Mouse (Mus musculus) frontal cortex, adult (tissue): ENCODE measurements around the gene Polr3g.
"Not testable (repeated sequence)": the region's sequence is repeated elsewhere in the genome, so short reads cannot be mapped to it uniquely, and the experiment has no call there.

Source experiments
- ATAC-seq: cut with Nextera tagmentation; 2 replicates; pipeline ENCODE4 v1.9.2; 2017; ENCODE audit warnings: mild to moderate bottlenecking, moderate library complexity, mixed read lengths; ENCODE audit not compliant: low TSS enrichment

Gene Polr3g

DNA sequence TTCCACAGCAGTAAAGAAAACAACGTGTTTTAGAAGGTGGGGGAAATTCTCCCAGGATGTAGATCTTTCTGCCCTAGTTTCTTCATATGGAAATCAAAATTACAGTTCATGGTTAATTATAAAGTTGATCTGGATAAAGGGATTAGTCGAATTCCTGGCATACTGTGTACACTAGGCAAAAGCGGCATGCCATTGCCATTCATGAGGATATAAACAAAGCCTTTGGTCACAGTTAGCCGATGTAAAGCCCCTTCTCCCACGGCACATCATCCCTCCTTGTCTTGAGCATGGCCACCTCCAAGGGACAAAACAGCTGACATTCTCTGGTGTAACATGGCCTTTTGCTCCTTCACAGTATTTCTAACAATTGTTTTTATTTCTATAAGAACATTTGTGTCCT lies 80.2 kb downstream of the Polr3g start:
- ATAC-seq: no peak

DNA sequence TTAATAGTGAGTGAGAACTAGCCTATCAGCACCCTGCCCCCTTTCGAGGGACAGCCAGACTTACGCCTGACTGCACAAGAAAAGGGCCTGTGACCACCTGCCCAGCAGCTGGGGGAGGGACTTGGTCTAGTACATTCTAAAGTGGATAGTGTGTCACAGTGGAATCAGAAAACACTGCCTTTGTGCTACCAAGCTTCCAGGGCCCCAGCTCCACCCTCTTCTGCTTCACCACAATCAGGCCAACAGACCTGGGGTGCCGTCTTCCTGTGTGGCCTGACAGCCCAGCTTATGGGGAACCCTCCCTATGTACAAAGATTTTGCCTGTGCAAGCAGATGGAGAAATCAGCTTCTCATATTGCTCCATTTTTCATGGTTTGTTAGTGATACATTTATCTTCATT lies 81.4 kb downstream of the Polr3g start:
- no peak for ATAC-seq

DNA sequence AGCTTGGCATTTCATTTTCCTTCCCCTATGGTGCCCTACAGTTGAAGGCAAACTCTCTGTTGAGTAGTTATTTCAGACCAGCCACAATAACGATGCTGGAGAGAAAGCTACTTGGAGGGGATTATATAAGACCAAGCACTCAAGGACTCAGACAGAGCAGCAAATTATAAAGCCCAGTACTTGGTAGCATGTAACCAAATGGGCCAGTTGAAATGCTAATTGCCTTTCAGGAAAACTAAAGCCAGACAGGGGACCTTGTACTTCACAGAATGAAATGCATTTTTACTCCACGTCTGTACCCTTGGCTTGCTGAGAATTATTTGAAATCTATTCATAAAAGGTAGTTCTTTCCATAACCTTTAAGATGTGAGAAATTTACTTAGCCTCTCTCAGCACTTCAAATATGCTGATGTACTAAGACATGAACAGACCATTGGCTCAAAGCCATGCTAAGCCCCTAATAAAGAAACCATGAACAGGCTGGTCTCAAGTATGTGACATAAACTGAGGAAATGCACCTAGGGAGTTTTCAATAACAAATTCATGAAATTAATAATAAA lies 82.1 kb downstream of the Polr3g start:
- ATAC-seq: no peak

DNA sequence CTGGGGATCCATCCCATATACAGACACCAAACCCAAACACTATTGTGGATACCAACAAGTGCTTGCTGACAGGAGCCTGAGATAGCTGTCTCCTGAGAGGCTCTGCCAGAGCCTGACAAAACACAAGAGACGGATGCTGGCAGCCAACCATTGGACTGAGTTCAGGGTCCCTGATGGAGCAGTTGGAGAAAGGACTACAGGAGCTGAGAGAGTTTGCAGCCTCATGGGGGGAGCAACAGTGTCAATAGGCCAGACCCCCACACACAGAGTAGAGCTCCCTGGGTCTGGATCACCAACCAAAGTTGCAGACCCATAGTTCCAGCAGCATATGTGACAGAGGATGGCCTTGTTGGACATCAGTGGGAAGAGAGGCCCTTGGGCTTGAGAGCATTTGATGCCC lies 83.0 kb downstream of the Polr3g start:
- ATAC-seq: not testable (repeated sequence)
